Mouse (Mus musculus) liver, embryonic 11.5 days (tissue): ENCODE measurements around the gene Ctdspl. TPM values are rescaled to one million over a fixed set of nuclear protein-coding genes. Genes with fewer than 3 reads are reported as not detected.

Experiments used
- ATAC-seq: fragments of 200-750 bp; cut with Nextera tagmentation; replicated peaks from 2 replicates; pipeline ENCODE4 v1.8.0; 2017; ENCODE audit warnings: moderate number of reproducible peaks, mild to moderate bottlenecking, moderate TSS enrichment, moderate library complexity; ENCODE audit not compliant: low FRiP score
- DNase-seq: peaks from one replicate; pipeline ENCODE4 v3.0.0-alpha.2; 2017; ENCODE audit warnings: low spot score
- H3K27ac ChIP-seq: fragments of 300-500 bp; sonication (generic); 2 replicates; pipeline ENCODE4 v1.5.1; 2014; ENCODE audit warnings: mild to moderate bottlenecking, low read depth, low read length, control low read depth
- H3K27me3 ChIP-seq: fragments of 300-500 bp; sonication (generic); replicated peaks from 2 replicates; pipeline ENCODE4 v1.6.1; 2014; ENCODE audit warnings: low read length, mixed read lengths; ENCODE audit not compliant: control insufficient read depth, insufficient read depth
- H3K36me3 ChIP-seq: fragments of 300-500 bp; sonication (generic); 2 replicates; pipeline ENCODE4 v1.6.1; 2014; ENCODE audit warnings: mild to moderate bottlenecking, low read length, moderate library complexity, mixed read lengths; ENCODE audit not compliant: control insufficient read depth, insufficient read depth
- H3K4me1 ChIP-seq: fragments of 300-500 bp; sonication (generic); replicated peaks from 2 replicates; pipeline ENCODE4 v1.6.1; 2014; ENCODE audit warnings: low read length, mixed read lengths; ENCODE audit not compliant: control insufficient read depth, insufficient read depth
- H3K4me2 ChIP-seq: fragments of 300-500 bp; sonication (generic); 2 replicates; pipeline ENCODE4 v1.6.1; 2014; ENCODE audit warnings: mild to moderate bottlenecking, control low read depth, moderate library complexity
- H3K4me3 ChIP-seq: fragments of 300-500 bp; sonication (generic); 2 replicates; pipeline ENCODE4 v1.5.1; 2014; ENCODE audit warnings: low read depth, low read length, control low read depth
- H3K9ac ChIP-seq: fragments of 300-500 bp; sonication (generic); 2 replicates; pipeline ENCODE4 v1.6.1; 2014; ENCODE audit warnings: low read depth, low read length, control low read depth
- H3K9me3 ChIP-seq: fragments of 300-500 bp; sonication (generic); 2 replicates; pipeline ENCODE4 v1.6.1; 2016; ENCODE audit warnings: low read length, inconsistent platforms, mixed read lengths; ENCODE audit not compliant: control insufficient read depth
- WGBS: fragments of 180-500 bp; shearing (Covaris S2); extraction: QIAGEN DNeasy Blood & Tissue Kit; methylation state at CpG from one replicate; pipeline ENCODE4 v1.1.7; 2014; 5-methylcytosine and 5-hydroxymethylcytosine counted together
- polyA plus RNA-seq: library from polyadenylated mRNA; unstranded; fragments of >200 nt; fragmentation: Nextera tagmentation; extraction: Ambion mirVana; gene quantifications from 2 replicates; pipeline ENCODE4 v1.2.1, GENCODE M21; 2014

The Ctdspl gene
- 8.2 and 8.4 TPM in 2 replicates for polyA plus RNA-seq

- Histone ChIP-seq H3K4me3 (peak within 1 kb of the TSS; percentile 85), H3K27me3 (no peaks in the 10 kb centered on the region), H3K4me1 (peaks cover 27% of the 10 kb centered on the region), H3K27ac (peak within 1 kb of the TSS; percentile 86), H3K9me3 (no peaks in the 10 kb centered on the region), H3K9ac (peak within 1 kb of the TSS; percentile 81), H3K36me3 (no peaks in the 10 kb centered on the region), H3K4me2 (peak within 1 kb of the TSS; percentile 100)
- WGBS: under 1% methylated on average over 37 of the region's 73 CpGs
- peak; percentile 83 for DNase-seq
- peak; percentile 61 for ATAC-seq
These were observed at the start of gene Ctdspl for GRCm38 (mm10) chr9:118926111-118926650. Gene Ctdspl, plus strand, starts transcription at chr9:118926453.

- DNase-seq (no peak), ATAC-seq (no peak)
- 48% methylated on average over 10 of the region's 10 CpGs for WGBS
- H3K36me3 ChIP-seq: no peaks in the 10 kb centered on the region; the same call in 1 of the 2 replicates
- no peak overlapping the region for H3K27ac ChIP-seq
- H3K9ac ChIP-seq: no peak overlapping the region
- no peak overlapping the region for H3K4me3 ChIP-seq
- no peaks in the 10 kb centered on the region for H3K27me3 ChIP-seq
- H3K9me3 ChIP-seq: no peaks in the 10 kb centered on the region
- H3K4me2 ChIP-seq: no peak overlapping the region
- H3K4me1 ChIP-seq: peaks cover 3% of the 10 kb centered on the region; the same call in 1 of the 2 replicates
These were observed 49.4 kb upstream of the Ctdspl start for GRCm38 (mm10) chr9:118876902-118877301.

DNA sequence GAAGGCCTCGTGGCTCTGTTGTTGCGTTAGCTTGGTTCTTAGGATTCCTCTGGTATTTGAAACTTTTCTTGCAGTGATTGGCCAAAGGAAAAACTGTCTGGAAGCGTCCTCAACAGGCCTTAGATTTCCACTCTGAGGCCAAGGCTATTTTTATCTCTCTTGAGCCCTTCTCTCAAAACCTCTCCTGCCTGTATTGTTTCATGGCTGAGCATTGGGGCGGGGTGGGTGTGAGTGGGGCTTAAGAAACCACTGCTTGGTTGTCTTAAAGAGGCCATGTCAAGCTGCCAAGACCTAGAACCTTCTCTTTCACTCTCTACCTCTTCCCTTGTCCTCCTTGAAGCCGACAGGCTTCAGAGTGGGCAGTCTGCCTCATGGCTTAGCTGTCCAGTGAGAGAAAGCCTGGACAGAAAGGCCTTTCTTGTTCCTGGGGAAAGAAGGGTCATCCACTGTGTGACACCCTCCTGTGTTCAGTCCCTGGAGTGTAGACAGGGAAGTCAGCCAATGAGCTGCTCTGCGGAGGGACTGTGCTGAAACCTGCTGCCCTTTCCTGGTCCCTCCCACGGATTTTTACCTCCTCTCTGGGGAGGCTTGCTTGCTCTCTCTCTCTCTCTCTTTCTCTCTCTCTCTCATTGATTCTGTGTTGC, 48.8 kb upstream of the Ctdspl start:
- 78% methylated on average over 7 of the region's 7 CpGs for WGBS
- no peak for DNase-seq
- no peak overlapping the region for H3K27ac ChIP-seq

GRCm38 (mm10) chr9:118878596-118878995, 47.7 kb upstream of the Ctdspl start:
- ATAC-seq: no peak
- no peak overlapping the region for H3K9ac ChIP-seq
- H3K4me1 ChIP-seq: peaks cover 3% of the 10 kb centered on the region; the same call in 1 of the 2 replicates
- no peaks in the 10 kb centered on the region for H3K27me3 ChIP-seq
- no peak for DNase-seq
- H3K27ac ChIP-seq: no peak overlapping the region
- 91% methylated on average over 11 of the region's 11 CpGs for WGBS
- no peaks in the 10 kb centered on the region for H3K9me3 ChIP-seq
- H3K36me3 ChIP-seq: no peaks in the 10 kb centered on the region; the same call in 1 of the 2 replicates
- no peak overlapping the region for H3K4me2 ChIP-seq
- H3K4me3 ChIP-seq: no peak overlapping the region

More for the DNA sequence above, 48.8 kb upstream of the Ctdspl start:
- Histone ChIP-seq H3K4me2 (no peak overlapping the region), H3K4me1 (peaks cover 3% of the 10 kb centered on the region; the same call in 1 of the 2 replicates), H3K9ac (no peak overlapping the region), H3K4me3 (no peak overlapping the region), H3K9me3 (no peaks in the 10 kb centered on the region), H3K27me3 (no peaks in the 10 kb centered on the region), H3K36me3 (no peaks in the 10 kb centered on the region; the same call in 1 of the 2 replicates)
- no peak for ATAC-seq

- no peak overlapping the region for H3K9ac ChIP-seq
- H3K4me1 ChIP-seq: no peaks in the 10 kb centered on the region; the same call in 1 of the 2 replicates
- ATAC-seq (no peak), DNase-seq (no peak)
- H3K4me2 ChIP-seq: no peak overlapping the region
- H3K27me3 ChIP-seq: no peaks in the 10 kb centered on the region
- H3K4me3 ChIP-seq: no peak overlapping the region
- H3K36me3 ChIP-seq: no peaks in the 10 kb centered on the region; the same call in 1 of the 2 replicates
- no peak overlapping the region for H3K27ac ChIP-seq
- H3K9me3 ChIP-seq: no peaks in the 10 kb centered on the region
- 65% methylated on average over 7 of the region's 7 CpGs for WGBS
These were observed 44.8 kb upstream of the Ctdspl start for GRCm38 (mm10) chr9:118881281-118881945.

DNA sequence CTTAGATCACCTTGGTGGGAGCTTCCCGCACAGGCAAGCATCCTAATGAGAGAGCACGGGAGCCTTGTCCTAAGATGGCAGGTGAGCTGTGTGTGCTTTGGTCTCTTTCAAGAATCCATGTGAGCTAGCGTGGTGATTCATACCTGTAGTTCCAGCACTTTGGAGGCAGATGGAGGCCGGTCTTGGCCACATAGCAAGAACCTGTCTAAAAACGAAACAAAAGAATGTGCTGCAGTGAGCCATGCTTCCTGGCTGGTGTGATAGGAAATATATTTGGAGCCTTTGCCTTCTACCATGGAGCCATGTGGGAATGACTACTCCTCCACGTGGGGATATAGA, 44.3 kb upstream of the Ctdspl start:
- H3K9me3 ChIP-seq: no peaks in the 10 kb centered on the region
- H3K36me3 ChIP-seq: no peaks in the 10 kb centered on the region; the same call in 1 of the 2 replicates
- no peak overlapping the region for H3K4me2 ChIP-seq
- 82% methylated on average over 6 of the region's 6 CpGs for WGBS
- H3K27me3 ChIP-seq: no peaks in the 10 kb centered on the region
- H3K9ac ChIP-seq: no peak overlapping the region
- no peak for ATAC-seq
- no peak overlapping the region for H3K4me3 ChIP-seq
- H3K4me1 ChIP-seq: no peaks in the 10 kb centered on the region; the same call in 1 of the 2 replicates
- DNase-seq: no peak
- H3K27ac ChIP-seq: no peak overlapping the region

GRCm38 (mm10) chr9:118883150-118883549, 43.1 kb upstream of the Ctdspl start:
- DNase-seq (no peak), ATAC-seq (no peak)
- no peak overlapping the region for H3K9ac ChIP-seq
- H3K27ac ChIP-seq: no peak overlapping the region
- no peak overlapping the region for H3K4me3 ChIP-seq
- H3K4me1 ChIP-seq: no peaks in the 10 kb centered on the region
- H3K27me3 ChIP-seq: no peaks in the 10 kb centered on the region
- no peak overlapping the region for H3K4me2 ChIP-seq
- H3K36me3 ChIP-seq: no peaks in the 10 kb centered on the region; the same call in 1 of the 2 replicates
- no peaks in the 10 kb centered on the region for H3K9me3 ChIP-seq
- 71% methylated on average over 7 of the region's 7 CpGs for WGBS

DNA sequence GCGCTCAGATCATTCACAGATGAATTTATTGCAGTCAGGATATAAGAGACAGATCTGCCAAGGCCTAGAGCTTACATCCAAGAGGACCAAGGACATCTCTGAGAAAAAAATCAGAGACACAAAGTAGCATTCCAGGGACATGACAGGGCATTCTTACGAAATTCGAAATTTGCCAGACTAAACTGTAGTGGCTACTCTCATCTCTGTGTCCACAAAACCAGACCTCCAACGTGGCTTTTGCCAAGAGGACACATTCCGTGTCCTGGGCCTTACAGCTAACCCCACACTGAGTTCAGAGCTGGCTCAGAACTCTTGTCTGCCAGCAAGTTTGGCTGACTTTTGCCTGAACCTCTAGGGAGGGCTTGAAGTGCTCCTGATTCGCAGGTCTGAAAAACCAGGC, 40.5 kb upstream of the Ctdspl start:
- H3K27me3 ChIP-seq: no peaks in the 10 kb centered on the region
- no peak overlapping the region for H3K4me2 ChIP-seq
- H3K36me3 ChIP-seq: no peaks in the 10 kb centered on the region
- no peaks in the 10 kb centered on the region for H3K9me3 ChIP-seq
- peaks cover 6% of the 10 kb centered on the region for H3K4me1 ChIP-seq
- no peak for ATAC-seq
- no peak overlapping the region for H3K9ac ChIP-seq
- 72% methylated on average over 6 of the region's 6 CpGs for WGBS
- H3K27ac ChIP-seq: no peak overlapping the region
- no peak for DNase-seq
- no peak overlapping the region for H3K4me3 ChIP-seq
